Mouse (Mus musculus) MEL (cell line): ENCODE data around the gene Tnfsf14. TPM values are rescaled to one million over a fixed set of nuclear protein-coding genes. Genes with fewer than 3 reads are reported as not detected.

ENCODE experiments used
- DNase-seq: peaks from one replicate; pipeline ENCODE4 v3.0.0; 2011; ENCODE audit warnings: low read depth, low spot score
- H3K27ac ChIP-seq: 2 replicates; pipeline ENCODE4 v1.5.1; 2012; ENCODE audit warnings: low read depth, mild to moderate bottlenecking, control low read depth, low read length, moderate library complexity; ENCODE audit not compliant: control insufficient read depth
- H3K27me3 ChIP-seq, 2 experiments: fragments of 150-350 bp in 1 of 2; sonication (generic) in 1 of 2; 2 replicates each; pipeline ENCODE4 v1.6.1; 2012; ENCODE audit warnings: low read length in 2 of 2, mild to moderate bottlenecking in 2 of 2, improper control_type of control experiment in 1 of 2, moderate library complexity in 1 of 2; ENCODE audit not compliant: insufficient read depth in 2 of 2, control insufficient read depth in 1 of 2
- H3K36me3 ChIP-seq, 2 experiments: 2 replicates each; pipeline ENCODE4 v1.6.1; 2012 to 2014; ENCODE audit warnings: low read length in 2 of 2, improper control_type of control experiment in 1 of 2, inconsistent platforms in 1 of 2, mild to moderate bottlenecking in 1 of 2; ENCODE audit not compliant: insufficient read depth in 2 of 2, control insufficient read depth in 1 of 2
- H3K4me1 ChIP-seq, 2 experiments: fragments of 150-350 bp in 1 of 2; sonication (generic) in 1 of 2; 2 replicates each; pipeline ENCODE4 v1.6.1; 2012; ENCODE audit warnings: low read length in 2 of 2, improper control_type of control experiment in 1 of 2, mild to moderate bottlenecking in 1 of 2; ENCODE audit not compliant: insufficient read depth in 2 of 2, control insufficient read depth in 1 of 2
- H3K4me3 ChIP-seq, 2 experiments: fragments of 150-350 bp in 1 of 2; sonication (generic) in 1 of 2; 2 replicates each; pipeline ENCODE4 v1.5.1; 2012; ENCODE audit warnings: low read depth in 2 of 2, low read length in 2 of 2, mild to moderate bottlenecking in 2 of 2, moderate library complexity in 2 of 2, control low read depth in 1 of 2, improper control_type of control experiment in 1 of 2; ENCODE audit not compliant: control insufficient read depth in 1 of 2, insufficient read depth in 1 of 2
- H3K79me2 ChIP-seq: 2 replicates; pipeline ENCODE4 v1.6.1; 2012; ENCODE audit warnings: mild to moderate bottlenecking, low read length, moderate library complexity; ENCODE audit not compliant: control insufficient read depth, poor library complexity, insufficient read depth
- H3K9ac ChIP-seq: 2 replicates; pipeline ENCODE4 v1.6.1; 2012; ENCODE audit warnings: low read depth, mild to moderate bottlenecking, control low read depth, low read length, moderate library complexity; ENCODE audit not compliant: control insufficient read depth, poor library complexity, severe bottlenecking
- H3K9me3 ChIP-seq: fragments of 150-350 bp; sonication (generic); replicated peaks from 2 replicates; pipeline ENCODE4 v1.6.1; 2012; ENCODE audit warnings: mild to moderate bottlenecking, low read length, improper control_type of control experiment, moderate library complexity; ENCODE audit not compliant: insufficient read depth
- BHLHE40 ChIP-seq: IDR thresholded peaks from 2 replicates; pipeline ENCODE4 v1.6.1; 2012; ENCODE audit warnings: low read depth, mild to moderate bottlenecking, inconsistent platforms, low read length, improper control_type of control experiment, borderline replicate concordance
- CHD1 ChIP-seq: IDR thresholded peaks from 2 replicates; pipeline ENCODE4 v1.6.1; 2012; ENCODE audit warnings: low read depth, mild to moderate bottlenecking, inconsistent platforms, low read length, improper control_type of control experiment
- CHD2 ChIP-seq: IDR thresholded peaks from 2 replicates; pipeline ENCODE4 v1.6.1; 2011; ENCODE audit warnings: low read length, improper control_type of control experiment
- EP300 ChIP-seq, 2 experiments: IDR thresholded peaks; 2 replicates each; pipeline ENCODE4 v1.6.1; 2011; ENCODE audit warnings: improper control_type of control experiment in 2 of 2, low read length in 2 of 2, low read depth in 1 of 2, mild to moderate bottlenecking in 1 of 2
- ETS1 ChIP-seq: IDR thresholded peaks from 2 replicates; pipeline ENCODE4 v1.6.1; 2012; ENCODE audit warnings: low read depth, mild to moderate bottlenecking, inconsistent platforms, low read length, improper control_type of control experiment, moderate library complexity
- GABPA ChIP-seq: IDR thresholded peaks from 2 replicates; pipeline ENCODE4 v1.6.1; 2012; ENCODE audit warnings: low read depth, mild to moderate bottlenecking, inconsistent platforms, low read length, improper control_type of control experiment, moderate library complexity
- GATA1 ChIP-seq: IDR thresholded peaks from 2 replicates; pipeline ENCODE4 v1.6.1; 2011; ENCODE audit warnings: low read depth, low read length, improper control_type of control experiment
- HCFC1 ChIP-seq: IDR thresholded peaks from 2 replicates; pipeline ENCODE4 v1.6.1; 2012; ENCODE audit warnings: low read depth, mild to moderate bottlenecking, inconsistent platforms, low read length, improper control_type of control experiment, moderate library complexity
- JUND ChIP-seq: IDR thresholded peaks from 2 replicates; pipeline ENCODE4 v1.6.1; 2011; ENCODE audit warnings: low read depth, mild to moderate bottlenecking, improper control_type of control experiment, low read length
- KAT2A ChIP-seq: conservative IDR thresholded peaks from 2 replicates; pipeline ENCODE4 v1.6.1; 2012; ENCODE audit warnings: low read depth, low read length, improper control_type of control experiment, inconsistent platforms
- MAFK ChIP-seq: IDR thresholded peaks from 2 replicates; pipeline ENCODE4 v1.6.1; 2011; ENCODE audit warnings: low read depth, mild to moderate bottlenecking, low read length, improper control_type of control experiment, borderline replicate concordance
- MAZ ChIP-seq: IDR thresholded peaks from 2 replicates; pipeline ENCODE4 v1.6.1; 2012; ENCODE audit warnings: low read depth, mild to moderate bottlenecking, inconsistent platforms, low read length, improper control_type of control experiment
- MEF2A ChIP-seq: IDR thresholded peaks from 2 replicates; pipeline ENCODE4 v1.6.1; 2014; ENCODE audit warnings: low read depth, mild to moderate bottlenecking, inconsistent platforms, low read length, improper control_type of control experiment; ENCODE audit not compliant: poor library complexity, insufficient replicate concordance, severe bottlenecking; ENCODE audit errors: extremely low read depth
- MYB ChIP-seq: IDR thresholded peaks from 2 replicates; pipeline ENCODE4 v1.6.1; 2011; ENCODE audit warnings: mild to moderate bottlenecking, low read depth, low read length, improper control_type of control experiment
- MYC ChIP-seq: IDR thresholded peaks from 2 replicates; pipeline ENCODE4 v1.6.1; 2011; ENCODE audit warnings: low read depth, mild to moderate bottlenecking, low read length, improper control_type of control experiment, moderate library complexity
- NELFE ChIP-seq: IDR thresholded peaks from 2 replicates; pipeline ENCODE4 v1.6.1; 2011; ENCODE audit warnings: low read depth, low read length, improper control_type of control experiment
- NRF1 ChIP-seq: IDR thresholded peaks from 2 replicates; pipeline ENCODE4 v1.6.1; 2014; ENCODE audit warnings: low read depth, mild to moderate bottlenecking, inconsistent platforms, low read length, improper control_type of control experiment, moderate library complexity; ENCODE audit not compliant: poor library complexity, insufficient read depth, severe bottlenecking
- POLR2AphosphoS2 ChIP-seq: IDR thresholded peaks from 2 replicates; pipeline ENCODE4 v1.6.1; 2011; ENCODE audit warnings: low read length, improper control_type of control experiment
- POLR2AphosphoS5 ChIP-seq: IDR thresholded peaks from 2 replicates; pipeline ENCODE4 v1.6.1; 2012; ENCODE audit warnings: low read depth, borderline replicate concordance, mild to moderate bottlenecking, inconsistent platforms, low read length, moderate library complexity, mixed read lengths
- RAD21 ChIP-seq: IDR thresholded peaks from 2 replicates; pipeline ENCODE4 v1.6.1; 2011; ENCODE audit warnings: mild to moderate bottlenecking, low read depth, low read length, improper control_type of control experiment
- RCOR1 ChIP-seq: IDR thresholded peaks from 2 replicates; pipeline ENCODE4 v1.6.1; 2012; ENCODE audit warnings: low read depth, mild to moderate bottlenecking, inconsistent platforms, low read length, improper control_type of control experiment
- SIN3A ChIP-seq: IDR thresholded peaks from 2 replicates; pipeline ENCODE4 v1.6.1; 2012; ENCODE audit warnings: low read length, improper control_type of control experiment, inconsistent platforms
- TAL1 ChIP-seq: IDR thresholded peaks from 2 replicates; pipeline ENCODE4 v1.6.1; 2012; ENCODE audit warnings: mild to moderate bottlenecking, inconsistent platforms, low read length, moderate library complexity, mixed read lengths
- TBP ChIP-seq: IDR thresholded peaks from 2 replicates; pipeline ENCODE4 v1.8.0; 2011; ENCODE audit warnings: low read depth, low read length, improper control_type of control experiment
- UBTF ChIP-seq: IDR thresholded peaks from 2 replicates; pipeline ENCODE4 v1.6.1; 2012; ENCODE audit warnings: low read depth, mild to moderate bottlenecking, inconsistent platforms, low read length, improper control_type of control experiment, moderate library complexity, borderline replicate concordance; ENCODE audit not compliant: insufficient read depth
- USF1 ChIP-seq: IDR thresholded peaks from 2 replicates; pipeline ENCODE4 v1.6.1; 2014; ENCODE audit warnings: low read depth, mild to moderate bottlenecking, inconsistent platforms, low read length, improper control_type of control experiment, moderate library complexity
- ZC3H11A ChIP-seq: IDR thresholded peaks from 2 replicates; pipeline ENCODE4 v1.6.1; 2012; ENCODE audit warnings: low read depth, mild to moderate bottlenecking, inconsistent platforms, low read length, improper control_type of control experiment
- ZKSCAN1 ChIP-seq: IDR thresholded peaks from 2 replicates; pipeline ENCODE4 v1.6.1; 2012; ENCODE audit warnings: low read depth, mild to moderate bottlenecking, inconsistent platforms, low read length, improper control_type of control experiment, moderate library complexity
- ZMIZ1 ChIP-seq: IDR thresholded peaks from 2 replicates; pipeline ENCODE4 v1.6.1; 2012; ENCODE audit warnings: low read depth, mild to moderate bottlenecking, inconsistent platforms, low read length, improper control_type of control experiment, moderate library complexity
- ZNF384 ChIP-seq: IDR thresholded peaks from 2 replicates; pipeline ENCODE4 v1.6.1; 2012; ENCODE audit warnings: low read depth, mild to moderate bottlenecking, inconsistent platforms, low read length, improper control_type of control experiment
- polyA plus RNA-seq, 2 experiments: library from polyadenylated mRNA; stranded (reverse) in 1 of 2; unstranded in 1 of 2; fragments of >175 nt in 1 of 2; fragments of >200 nt in 1 of 2; gene quantifications; 2 replicates each; pipeline versions ENCODE4 v1.2.1 to v1.2.4; 2012; ENCODE audit warnings: low replicate concordance in 2 of 2, low read depth in 1 of 2; ENCODE audit not compliant: insufficient read length in 2 of 2, insufficient read depth in 1 of 2, missing spikeins in 1 of 2
- total RNA-seq: library from RNA; depleted of rRNA; stranded (reverse); fragments of 300-350 nt; gene quantifications from 2 replicates; pipeline ENCODE4 v1.2.3, GENCODE M21; 2012

Gene Tnfsf14
- total and polyA plus RNA-seq, 3 experiments: not detected

GRCm38 (mm10) chr17:57207938-57208337 is 14.0 kb upstream of the Tnfsf14 start:
- Histone ChIP-seq H3K79me2 (no peaks in the 10 kb centered on the region), H3K27me3 (no peaks in the 10 kb centered on the region), H3K9ac (no peak overlapping the region), H3K4me1 (peaks cover 0 to 22% of the 10 kb centered on the region in 2 experiments; a peak in 2 of 4 replicates), H3K36me3 (peaks cover 0 to 8% of the 10 kb centered on the region in 2 experiments; a peak in 2 of 4 replicates), H3K4me3 (no peak overlapping the region), H3K9me3 (no peaks in the 10 kb centered on the region)
- no peak for DNase-seq
- no peak for TF ChIP-seq ZMIZ1
- TF ChIP-seq JUND: no peak
- TF ChIP-seq GABPA: no peak
- TF ChIP-seq POLR2AphosphoS5: no peak
- no peak for TF ChIP-seq SIN3A
- TF ChIP-seq MEF2A: no peak
- TF ChIP-seq, all 39 proteins: peak for 0
- H3K27ac ChIP-seq: no peak overlapping the region

- H3K9ac ChIP-seq: no peak overlapping the region
- peak; percentile 63 for DNase-seq
- no peaks in the 10 kb centered on the region for H3K79me2 ChIP-seq
- H3K9me3 ChIP-seq: no peaks in the 10 kb centered on the region
- peaks cover 0 to 25% of the 10 kb centered on the region in 2 experiments; a peak in 2 of 4 replicates for H3K36me3 ChIP-seq
- no peak overlapping the region for H3K4me3 ChIP-seq
- peaks cover 5 to 48% of the 10 kb centered on the region in 2 experiments; a peak in 3 of 4 replicates for H3K4me1 ChIP-seq
- H3K27ac ChIP-seq: no peak overlapping the region
- H3K27me3 ChIP-seq: no peaks in the 10 kb centered on the region
- no peak for TF ChIP-seq MYB
- no peak for TF ChIP-seq ZKSCAN1
- TF ChIP-seq CHD1: no peak
- TF ChIP-seq USF1: no peak
- no peak for TF ChIP-seq NRF1
- no peak for TF ChIP-seq RAD21
- TF ChIP-seq MAFK: no peak
- peak; percentile 45; the same call in 1 of the 2 replicates for TF ChIP-seq ETS1
- peak in 1 of 2 experiments; percentile 46; a peak in 3 of 4 replicates for TF ChIP-seq EP300 (IDR thresholded peaks at IDR 0.05; ENCODE audit: low read depth in 1 of 2, low read length in 2 of 2)
- no peak for TF ChIP-seq POLR2AphosphoS2
- no peak for TF ChIP-seq TBP
- no peak for TF ChIP-seq UBTF
- TF ChIP-seq RCOR1: no peak
- TF ChIP-seq CHD2: no peak
- no peak for TF ChIP-seq MYC
- TF ChIP-seq NELFE: no peak
- TF ChIP-seq HCFC1: no peak
- 0 out of 2 replicates have a peak, but pooled peaks have one; percentile 12 for TF ChIP-seq GATA1
- no peak for TF ChIP-seq KAT2A
- no peak for TF ChIP-seq MAZ
- TF ChIP-seq ZC3H11A: no peak
- TF ChIP-seq JUND: no peak
- TF ChIP-seq ZNF384: no peak
- TF ChIP-seq BHLHE40: no peak
- no peak for TF ChIP-seq TAL1
Observed at GRCm38 (mm10) chr17:57201841-57202724, 8.1 kb upstream of the Tnfsf14 start.
